Mouse (Mus musculus) layer of hippocampus, adult 2 months (tissue): ENCODE measurements around the gene Baiap3. TPM values are rescaled to one million over a fixed set of nuclear protein-coding genes. Genes with fewer than 3 reads are reported as not detected.

Experiments
- DNase-seq, 2 experiments: peaks; one replicate each; pipeline ENCODE4 v3.0.0; 2022; ENCODE audit warnings: low spot score in 2 of 2
- H3K27ac ChIP-seq: fragments of 200-600 bp; 2 replicates; pipeline ENCODE4 v1.8.1; 2022
- H3K4me3 ChIP-seq: fragments of 200-600 bp; 2 replicates; pipeline ENCODE4 v1.8.1; 2022; ENCODE audit warnings: mild to moderate bottlenecking
- CTCF ChIP-seq: fragments of 200-600 bp; conservative IDR thresholded peaks from 2 replicates; pipeline ENCODE4 v1.8.1; 2022; ENCODE audit warnings: antibody characterized with exemption, mild to moderate bottlenecking, moderate library complexity
- long read RNA-seq, 2 experiments: library from polyadenylated mRNA; stranded (forward); transcript quantifications; one replicate each; pipeline ENCODE4 v2.0.0; 2021; ENCODE audit warnings: borderline mapping rate in 2 of 2
- total RNA-seq, 2 experiments: library from RNA; stranded (reverse); gene quantifications; 2 replicates each; pipeline ENCODE4 v1.2.3; 2021

Baiap3 gene
- total RNA-seq: 10 to 100 TPM in 1 of 2 experiments, 1 to 10 TPM in 1; 9.9 to 10.5 TPM
- long read RNA-seq, experiment 1, full-length matches to known transcripts: 1 of 2 reads
- long read RNA-seq, experiment 1, partial matches to known transcripts: 0 of 2 reads
- long read RNA-seq, experiment 1, other reads (novel, unspliced or antisense): 1 of 2 reads
- long read RNA-seq, experiment 2, full-length matches to known transcripts: 2 of 5 reads
- long read RNA-seq, experiment 2, partial matches to known transcripts: 1 of 5 reads
- long read RNA-seq, experiment 2, other reads (novel, unspliced or antisense): 2 of 5 reads

DNA sequence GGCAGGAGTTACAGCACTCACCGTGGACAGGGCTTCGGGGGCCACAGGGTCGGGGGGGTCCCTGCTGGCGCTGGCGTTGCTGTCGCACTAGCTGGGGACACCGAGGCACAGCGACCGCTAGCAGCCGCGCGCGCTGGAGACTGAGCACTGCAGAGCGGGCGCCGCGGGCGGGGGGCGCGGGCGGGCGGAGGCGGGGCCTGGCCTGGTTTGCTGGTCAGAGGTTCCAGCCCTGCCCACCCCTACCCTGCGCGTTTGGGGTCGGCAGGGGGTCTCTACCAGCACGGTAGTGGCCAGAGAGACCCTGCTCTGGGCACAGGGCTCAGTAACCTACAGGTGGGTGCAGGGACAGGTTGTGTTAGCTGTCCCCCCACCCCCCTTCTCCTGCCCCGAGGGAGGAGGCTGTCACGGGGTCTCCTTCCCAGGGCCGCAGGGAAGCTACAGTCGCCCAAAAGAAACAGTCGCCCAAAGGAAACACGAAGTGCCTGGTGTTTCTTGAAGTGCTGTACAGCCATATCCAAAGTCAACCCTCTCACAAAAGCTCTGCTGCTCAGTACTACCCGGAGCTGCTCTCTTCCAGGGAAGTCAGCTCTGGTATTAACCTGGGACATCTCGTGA, at the start of gene Baiap3:
Gene Baiap3 (minus strand): TSS at position 225 of the 615 bp plus-strand sequence.
- Histone ChIP-seq H3K27ac (no peak within 1 kb of the TSS), H3K4me3 (peak within 1 kb of the TSS; percentile 27; the same call in 1 of the 2 replicates)
- no peak for TF ChIP-seq CTCF
- DNase-seq: no peak

DNA sequence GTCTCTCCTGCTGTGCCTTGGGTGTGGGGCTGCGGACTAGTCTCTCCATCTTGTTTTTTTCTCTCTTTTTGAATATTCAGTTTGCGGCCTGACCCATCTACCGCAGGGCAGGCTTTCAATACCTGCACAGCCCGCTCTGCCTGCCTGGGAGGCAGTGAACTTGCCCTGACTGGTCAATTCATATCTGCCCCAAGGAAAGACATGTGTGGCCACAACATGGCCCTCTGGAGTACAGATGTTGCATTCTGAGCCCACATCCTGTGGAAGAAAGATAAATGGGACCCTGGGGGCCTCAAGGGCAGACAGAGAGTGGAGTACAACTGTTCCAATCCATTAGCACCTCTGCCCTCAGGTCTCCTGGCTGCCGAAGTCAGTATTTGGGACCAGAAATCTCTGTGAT, 41.9 kb upstream of the Baiap3 start, which contains the start of gene Prss34:
Gene Prss34 (plus strand): TSS at position 301 of the 400 bp plus-strand sequence.
- Histone ChIP-seq H3K27ac (no peak within 1 kb of the TSS), H3K4me3 (no peak within 1 kb of the TSS)
- DNase-seq: no peak
- no peak for TF ChIP-seq CTCF

DNA sequence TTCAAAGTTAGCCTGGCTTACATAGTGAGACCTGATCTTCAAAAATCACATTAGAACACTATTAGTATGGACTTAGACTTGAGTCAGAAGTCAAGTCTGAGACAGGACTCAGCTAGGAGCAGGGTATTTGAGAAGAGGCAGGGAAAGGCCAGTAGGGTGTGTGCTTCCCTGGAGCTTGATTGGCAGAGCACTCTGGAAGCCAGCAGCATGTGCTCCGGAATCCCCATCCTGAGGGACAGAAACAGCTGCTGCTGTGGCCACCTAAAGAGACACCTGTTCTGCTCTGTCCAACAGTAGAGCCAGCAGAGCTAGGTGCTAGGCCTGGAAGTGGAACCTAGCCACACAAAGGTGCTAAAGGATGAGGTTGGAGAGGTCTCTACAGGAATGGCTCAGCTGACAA, 37.9 kb upstream of the Baiap3 start:
- no peak for TF ChIP-seq CTCF
- DNase-seq: no peak
- no peak overlapping the region for H3K27ac ChIP-seq
- H3K4me3 ChIP-seq: no peak overlapping the region

DNA sequence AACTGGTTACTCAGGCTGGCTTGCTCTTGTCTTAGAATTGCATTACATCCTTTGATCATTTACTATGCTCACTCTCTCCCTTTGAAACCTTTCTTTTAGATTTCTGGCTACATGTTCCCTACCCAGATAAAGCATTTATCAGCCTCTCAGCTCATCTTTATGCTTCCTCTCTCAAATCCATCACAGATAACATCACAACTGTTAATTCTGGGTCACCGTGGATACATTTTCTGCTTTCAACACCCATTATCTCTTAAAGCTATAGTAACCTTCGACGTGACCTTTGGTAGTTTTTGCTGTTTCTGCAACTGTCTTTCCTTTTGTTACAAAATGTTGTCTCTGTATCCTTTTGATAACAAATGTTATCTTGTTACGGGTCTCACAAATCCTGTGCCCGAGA, 37.3 kb upstream of the Baiap3 start:
- DNase-seq: no peak
- Histone ChIP-seq H3K27ac (no peak overlapping the region), H3K4me3 (no peak overlapping the region)
- no peak for TF ChIP-seq CTCF

DNA sequence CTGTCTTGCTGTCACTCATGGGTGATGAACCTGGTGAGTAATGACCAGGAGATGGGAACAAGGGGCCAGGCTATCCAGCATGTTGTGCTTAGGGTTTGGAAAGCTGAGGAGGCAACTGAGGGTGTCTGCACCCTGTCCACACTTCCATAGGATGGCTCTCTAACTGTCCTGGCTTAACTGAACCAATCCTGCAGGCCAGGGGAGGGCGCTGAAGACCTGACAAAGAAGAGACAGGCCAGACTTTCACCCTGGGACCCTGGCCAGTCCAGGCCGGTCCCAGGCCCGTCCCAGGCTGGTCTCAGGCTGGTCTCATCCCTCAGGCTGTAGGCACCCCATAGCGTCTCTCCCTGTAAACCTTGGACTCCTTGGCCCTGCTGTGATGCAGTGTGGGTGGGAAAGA, 34.2 kb upstream of the Baiap3 start:
- no peak for DNase-seq
- Histone ChIP-seq H3K27ac (no peak overlapping the region), H3K4me3 (no peak overlapping the region)
- peak; percentile 35; the same call in 1 of the 2 replicates for TF ChIP-seq CTCF

DNA sequence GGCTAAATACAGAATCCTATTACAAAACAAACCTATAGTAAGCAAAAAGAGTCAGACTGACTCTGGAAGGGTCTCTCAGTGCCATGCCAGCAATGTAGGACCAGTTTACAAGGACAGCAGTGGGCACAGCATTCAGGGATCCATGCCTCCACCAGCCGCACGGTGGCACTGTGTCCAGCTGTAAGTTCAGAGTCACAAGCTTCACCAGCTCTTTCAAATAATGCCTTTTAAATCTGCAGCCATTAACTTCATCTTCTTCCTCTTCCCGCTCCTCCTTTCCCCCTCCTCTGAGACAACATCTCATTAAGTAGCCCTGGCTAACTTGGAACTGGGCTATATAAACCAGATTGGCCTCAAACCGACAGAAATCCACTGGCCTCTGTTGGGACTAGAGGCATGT, 32.7 kb upstream of the Baiap3 start:
- H3K4me3 ChIP-seq: no peak overlapping the region
- TF ChIP-seq CTCF: peak; percentile 84
- no peak overlapping the region for H3K27ac ChIP-seq
- peak in 1 of 2 experiments; percentile 46 for DNase-seq

DNA sequence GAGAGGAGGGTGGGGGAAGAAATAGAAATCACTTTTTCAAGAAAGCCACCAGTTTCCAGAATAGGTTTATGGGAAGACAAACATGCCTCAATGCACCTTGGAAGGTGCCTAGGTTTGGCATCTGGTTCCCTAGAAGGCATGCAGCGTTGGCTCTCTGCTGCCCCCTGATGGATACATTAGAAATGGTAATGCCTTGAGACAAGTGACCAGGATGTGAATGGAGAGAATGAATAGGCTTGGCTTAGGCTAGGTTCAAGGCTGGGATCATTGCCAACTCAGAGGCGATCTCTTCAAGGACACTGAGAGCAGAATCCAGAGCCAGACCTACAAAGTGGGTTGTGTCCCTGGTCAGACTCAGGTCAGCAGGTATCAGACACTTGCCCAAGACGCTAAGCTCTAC, 28.9 kb upstream of the Baiap3 start:
- Histone ChIP-seq H3K4me3 (no peak overlapping the region), H3K27ac (no peak overlapping the region)
- TF ChIP-seq CTCF: peak; percentile 95
- peak; percentile 54 to 73 for DNase-seq

DNA sequence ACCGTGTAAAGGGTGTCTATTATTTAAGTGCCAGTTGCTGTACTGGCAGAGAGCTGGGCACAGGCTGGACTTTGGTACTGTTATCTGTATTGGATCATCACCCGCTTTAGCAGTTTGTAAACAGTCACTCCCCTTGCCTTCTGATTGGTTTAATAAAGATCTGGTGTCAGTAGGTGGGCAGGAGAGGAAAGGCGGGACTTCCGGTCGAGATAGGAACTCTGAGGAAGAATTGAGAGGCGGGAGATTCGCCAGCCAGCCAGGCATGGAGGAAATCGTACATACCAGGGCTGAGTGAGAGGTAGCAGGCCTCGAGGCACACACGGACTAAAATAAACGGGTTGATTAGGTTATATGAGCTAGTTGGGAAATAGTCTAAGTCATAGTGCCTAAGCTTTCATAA, 26.0 kb upstream of the Baiap3 start:
- DNase-seq: no peak
- Histone ChIP-seq H3K27ac (no peak overlapping the region), H3K4me3 (no peak overlapping the region)
- TF ChIP-seq CTCF: no peak

DNA sequence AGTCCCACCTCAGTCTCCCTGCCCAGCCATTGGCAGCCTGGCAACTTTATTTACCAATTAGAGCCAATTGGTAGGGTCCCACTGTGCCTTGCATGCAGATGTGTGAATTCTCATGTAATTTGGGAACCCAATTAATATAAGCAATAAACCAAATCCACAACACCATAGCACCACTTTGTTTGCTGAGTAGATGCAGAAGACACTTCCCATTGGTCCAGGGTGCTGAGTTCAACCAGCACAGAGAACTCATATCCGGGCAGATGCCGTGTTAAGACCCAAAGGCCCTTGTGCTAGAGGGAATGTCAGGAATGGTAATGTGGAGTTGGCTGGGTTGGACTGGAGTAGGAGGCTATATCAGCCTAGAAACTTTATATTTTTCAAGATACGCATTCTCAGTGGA, 19.7 kb upstream of the Baiap3 start:
- Histone ChIP-seq H3K27ac (no peak overlapping the region), H3K4me3 (no peak overlapping the region)
- DNase-seq: no peak
- no peak for TF ChIP-seq CTCF

DNA sequence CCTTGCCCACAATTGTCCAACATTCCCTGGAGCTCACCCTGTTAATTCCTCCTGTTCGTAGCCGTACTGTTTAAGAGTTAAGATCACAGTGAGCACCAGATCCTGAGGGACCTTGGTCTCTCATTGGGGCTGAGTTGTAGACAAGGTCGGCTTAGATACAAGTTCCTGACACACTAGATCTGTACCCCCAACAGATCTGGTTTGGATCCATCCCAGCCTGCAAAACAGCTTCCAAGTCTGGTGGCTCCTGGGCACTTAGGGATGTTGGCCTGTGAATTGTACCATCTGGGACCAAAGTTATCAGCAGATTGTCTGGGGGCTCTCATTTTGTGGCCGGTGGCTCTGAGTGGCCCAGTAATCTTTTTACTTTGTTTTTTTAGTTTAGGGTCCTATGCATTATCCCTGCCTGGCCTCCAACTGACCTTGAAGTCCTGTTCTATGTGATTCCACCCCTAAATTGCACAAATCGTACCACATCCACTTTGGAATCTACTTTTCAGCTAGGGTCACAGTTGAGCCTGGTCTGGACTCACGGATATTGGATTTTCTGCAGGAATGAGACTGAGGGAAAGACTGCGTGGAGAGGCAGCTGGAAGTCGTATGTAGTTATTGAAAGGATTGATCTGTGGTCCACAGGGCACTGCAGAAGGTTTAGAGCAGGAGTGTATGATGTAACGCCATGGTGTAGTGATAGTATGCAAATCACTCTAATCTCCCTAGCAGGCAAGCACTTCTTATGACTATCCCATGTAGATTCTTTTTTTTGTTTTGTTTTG, 18.6 kb upstream of the Baiap3 start, which contains the start of gene Ube2i:
Gene Ube2i (minus strand): TSS at position 52 of the 776 bp plus-strand sequence.
- no peak for TF ChIP-seq CTCF
- H3K27ac ChIP-seq: peak within 1 kb of the TSS; percentile 100
- H3K4me3 ChIP-seq: peak within 1 kb of the TSS; percentile 97
- DNase-seq: no peak

DNA sequence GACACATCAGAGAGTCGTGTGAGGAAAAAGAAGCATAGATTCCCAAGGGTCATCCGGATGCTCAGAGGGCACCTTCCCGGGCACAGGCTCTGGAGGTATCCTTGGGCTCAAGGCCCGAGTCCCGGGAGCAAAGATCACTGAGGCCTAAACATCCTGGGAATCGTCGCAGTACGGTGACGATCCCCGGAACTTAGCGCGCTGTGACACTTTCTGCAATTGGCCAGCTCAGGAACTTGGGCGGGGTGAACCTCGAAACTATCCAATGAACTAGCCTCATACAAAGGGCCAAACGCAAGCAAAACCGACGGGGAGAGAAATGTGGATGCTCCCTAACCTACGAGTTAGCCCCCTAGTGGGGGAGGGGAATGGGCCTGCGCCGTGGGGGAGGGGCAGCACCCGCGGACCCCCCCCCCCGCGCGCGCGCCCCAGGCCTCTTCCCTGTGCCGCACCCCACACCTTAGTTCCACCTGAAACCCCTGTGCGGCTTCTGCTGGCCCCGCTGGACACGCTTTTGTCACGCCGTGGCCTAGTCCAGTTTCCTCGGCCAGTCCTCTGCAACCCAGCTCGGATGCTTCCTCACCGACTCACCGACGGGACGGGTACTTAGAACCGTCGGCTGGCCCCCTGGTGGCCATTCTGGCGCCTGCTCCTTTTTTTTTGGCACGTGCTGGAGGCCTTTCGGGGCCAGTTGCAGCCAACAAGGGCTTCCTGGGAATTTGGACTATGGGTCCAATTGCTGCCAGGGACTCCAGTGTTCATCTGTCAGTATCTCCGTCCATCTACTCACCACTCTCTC, 17.7 kb upstream of the Baiap3 start:
- Histone ChIP-seq H3K4me3 (peak overlapping the region; percentile 97), H3K27ac (peak overlapping the region; percentile 100)
- peak; percentile 94 for DNase-seq
- TF ChIP-seq CTCF: peak; percentile 87

DNA sequence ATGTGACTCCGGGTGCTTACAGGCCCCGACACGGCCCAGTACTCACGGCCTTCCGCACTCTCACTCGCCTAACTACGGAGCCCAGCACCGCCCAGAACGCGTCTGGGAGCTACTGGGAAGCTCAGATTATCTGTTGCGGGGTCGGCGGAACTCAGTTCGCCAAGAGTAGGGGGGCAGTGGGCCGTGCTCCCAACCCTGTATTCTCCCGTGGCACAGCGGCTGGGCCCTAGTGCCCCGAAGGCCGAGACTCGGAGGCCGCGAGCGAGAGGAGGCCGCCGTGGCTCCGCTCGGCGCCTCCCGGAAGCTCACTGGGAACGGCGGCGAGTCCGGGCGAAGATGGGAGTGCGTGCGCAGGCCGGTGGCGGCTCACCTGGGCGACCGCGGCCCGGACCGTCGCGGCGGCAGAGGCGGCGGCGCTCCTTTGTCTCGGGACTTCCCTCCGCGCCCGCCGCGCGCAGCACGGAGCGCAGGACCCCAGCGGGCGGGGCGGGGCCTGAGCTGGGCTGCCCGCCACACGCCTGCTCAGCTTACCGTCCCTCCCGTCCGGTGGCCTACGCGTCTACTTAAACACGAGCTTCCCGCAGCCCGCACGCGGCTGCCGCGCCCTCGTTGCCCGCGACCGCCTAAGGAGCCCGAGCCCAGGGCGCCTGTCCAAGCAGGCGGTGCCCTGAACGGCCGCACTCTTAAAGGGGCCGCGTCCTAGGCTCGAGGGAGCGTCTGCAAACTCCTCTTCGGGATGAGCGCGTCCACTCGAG, 17.0 kb upstream of the Baiap3 start:
- H3K27ac ChIP-seq: peak overlapping the region; percentile 100
- H3K4me3 ChIP-seq: peak overlapping the region; percentile 97
- DNase-seq: peak; percentile 76 to 81
- no peak for TF ChIP-seq CTCF
